Mouse (Mus musculus) bone marrow macrophage, adult 2 months (primary cell): ENCODE data around the gene Rab3il1.

ENCODE experiments used
- CTCF ChIP-seq: IDR thresholded peaks from 2 replicates; pipeline ENCODE4 v1.5.1; 2012; ENCODE audit warnings: low read depth, mild to moderate bottlenecking, low read length, moderate library complexity
- POLR2A ChIP-seq: IDR thresholded peaks from 2 replicates; pipeline ENCODE4 v1.6.1; 2012; ENCODE audit warnings: mild to moderate bottlenecking, low read depth, low read length, borderline replicate concordance

DNA sequence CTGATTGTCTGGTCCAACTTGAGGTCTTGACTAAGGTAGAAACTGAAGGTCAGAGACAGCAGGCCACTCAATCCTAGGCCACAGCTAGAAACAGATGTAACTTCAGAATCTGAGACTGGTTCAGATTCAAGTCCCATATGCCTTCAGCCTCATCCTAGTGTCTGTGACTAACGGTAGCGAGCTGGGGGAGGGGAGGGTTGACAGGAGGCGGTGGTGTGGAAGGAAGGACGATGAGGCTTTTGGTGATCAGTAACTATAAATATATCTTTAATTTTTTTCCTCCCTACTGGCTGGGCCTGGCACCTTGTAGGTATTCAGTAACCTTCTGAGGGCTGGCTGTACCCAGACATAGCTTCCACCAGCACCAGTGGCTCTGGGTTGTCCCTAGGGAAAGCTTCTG lies 14.0 kb downstream of the Rab3il1 start:
- TF ChIP-seq CTCF (no peak), POLR2A (no peak)
